Mouse (Mus musculus) embryo, embryonic 9.5 days (tissue): ENCODE data around the gene Lrrc32.

Experiments used
- DNase-seq: peaks from one replicate; pipeline ENCODE4 v3.0.0-alpha.2; 2017; ENCODE audit errors: extremely low spot score

Gene Lrrc32

DNA sequence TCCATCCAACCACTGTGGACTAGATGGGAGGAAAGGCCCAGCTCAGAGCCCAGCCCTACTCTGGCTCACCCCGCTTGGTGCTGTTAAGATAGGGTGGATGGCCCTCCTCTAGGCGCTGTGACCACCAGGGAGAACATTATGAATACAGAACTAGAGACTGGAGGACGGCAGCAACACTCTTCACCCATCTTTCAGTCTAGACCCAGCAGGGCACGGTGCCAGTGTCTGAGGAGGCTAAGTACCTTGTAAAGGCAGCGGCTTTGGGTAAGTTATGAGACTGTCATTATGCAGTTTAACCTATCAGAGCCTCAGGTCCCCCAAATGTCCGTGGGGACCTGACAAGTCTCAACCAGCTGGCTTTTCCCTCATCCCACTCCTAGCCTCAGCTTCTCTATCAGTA lies at the start of gene Lrrc32:
Gene Lrrc32 (plus strand): TSS at position 153 of the 400 bp plus-strand sequence.
- DNase-seq, result no peak

DNA sequence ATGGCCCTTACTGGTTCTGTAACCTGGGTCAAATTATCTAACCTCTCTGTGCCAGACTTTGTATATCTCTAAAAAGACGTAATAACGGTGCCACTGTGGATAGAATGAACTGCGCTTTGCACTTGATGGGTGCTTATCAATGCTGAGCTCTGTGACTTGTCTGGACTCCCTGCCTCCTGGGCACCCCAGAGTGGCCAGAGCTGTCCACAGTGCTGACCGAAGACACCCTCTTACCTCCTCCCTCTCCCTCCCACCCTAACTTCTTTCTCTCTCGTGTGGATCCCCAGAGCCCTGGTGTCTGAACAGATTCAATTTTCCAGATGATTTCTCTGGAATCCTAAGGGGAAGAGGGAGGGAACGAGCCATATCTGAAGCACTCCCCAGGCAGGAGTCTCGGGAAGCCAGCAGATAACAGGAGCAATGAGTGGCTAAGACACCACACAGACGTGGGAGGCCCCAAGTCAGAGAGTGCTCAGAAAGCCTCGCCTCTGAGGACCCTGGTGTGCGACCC lies 49.1 kb upstream of the Lrrc32 start, which contains the start of gene Gucy2d:
Gene Gucy2d (plus strand): TSS at position 461 of the 511 bp plus-strand sequence.
- no peak for DNase-seq

DNA sequence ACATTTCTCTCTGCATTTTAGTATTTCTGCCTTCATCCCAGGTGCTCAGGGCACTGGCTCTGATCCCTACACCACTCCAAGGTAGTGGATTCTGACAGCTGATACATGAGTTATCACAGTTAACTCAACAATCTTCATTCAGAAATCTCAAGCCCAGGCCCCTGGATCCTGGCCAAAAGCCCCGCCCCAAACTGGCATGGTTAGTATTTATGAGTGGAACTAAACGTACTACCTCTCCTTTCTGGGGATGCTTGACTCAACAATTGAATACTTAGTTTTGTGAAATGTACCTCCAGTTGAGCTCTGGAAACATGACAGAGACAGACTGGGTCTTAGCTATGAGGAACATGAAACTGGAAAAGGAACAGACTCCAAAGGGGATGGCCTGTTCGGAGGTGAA lies 42.2 kb upstream of the Lrrc32 start:
- DNase-seq, result no peak

DNA sequence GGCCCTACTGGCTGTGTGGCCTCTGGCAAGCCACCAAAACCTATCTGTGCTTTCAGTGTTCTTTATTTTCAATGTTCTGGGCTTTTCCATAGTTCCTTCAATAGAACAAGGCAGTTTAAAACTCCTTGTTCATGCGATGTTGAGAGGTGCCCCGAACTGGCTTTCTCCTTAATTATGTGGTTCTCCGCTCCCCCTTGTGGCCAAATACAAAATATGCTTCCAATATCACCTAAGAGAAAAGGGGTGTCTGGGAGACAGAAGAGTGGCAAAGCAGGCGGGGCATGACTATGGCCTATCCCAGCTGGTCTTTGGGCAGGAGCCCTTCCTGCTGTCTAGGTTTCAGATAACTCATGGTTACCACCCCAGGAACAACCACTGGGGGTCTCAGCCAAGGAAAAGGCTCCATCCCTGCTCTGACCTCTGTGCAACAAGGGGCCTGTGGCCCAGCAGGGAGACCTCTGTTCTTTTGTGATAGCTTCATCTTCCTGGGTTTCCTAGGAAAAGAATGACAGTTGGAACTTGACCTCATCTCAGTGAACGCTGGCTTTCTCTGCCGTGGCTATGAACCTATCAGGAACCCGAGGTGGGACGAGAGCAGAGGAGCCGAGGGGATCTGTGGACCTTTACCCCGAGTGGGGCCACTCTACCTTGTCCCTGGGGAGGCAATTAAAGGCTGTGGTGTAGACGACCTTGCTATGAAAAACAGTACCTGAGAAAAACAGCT lies 41.3 kb upstream of the Lrrc32 start:
- peak; percentile 28 for DNase-seq

DNA sequence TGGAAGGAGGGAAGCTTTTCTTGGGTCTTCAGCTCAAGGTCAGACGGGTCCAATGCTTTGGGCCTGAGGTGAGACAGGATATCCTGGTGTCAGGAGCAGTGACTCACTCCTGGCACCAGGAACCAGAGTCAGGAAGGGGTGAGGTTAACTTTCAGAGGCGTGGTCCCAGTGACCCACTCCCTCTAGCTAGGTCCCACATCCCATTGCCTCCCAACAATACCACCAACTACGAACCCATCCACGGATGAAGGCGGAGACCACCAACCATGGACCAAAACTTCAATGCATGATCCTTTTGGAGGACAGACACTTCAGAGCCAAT lies 40.8 kb upstream of the Lrrc32 start:
- no peak for DNase-seq

DNA sequence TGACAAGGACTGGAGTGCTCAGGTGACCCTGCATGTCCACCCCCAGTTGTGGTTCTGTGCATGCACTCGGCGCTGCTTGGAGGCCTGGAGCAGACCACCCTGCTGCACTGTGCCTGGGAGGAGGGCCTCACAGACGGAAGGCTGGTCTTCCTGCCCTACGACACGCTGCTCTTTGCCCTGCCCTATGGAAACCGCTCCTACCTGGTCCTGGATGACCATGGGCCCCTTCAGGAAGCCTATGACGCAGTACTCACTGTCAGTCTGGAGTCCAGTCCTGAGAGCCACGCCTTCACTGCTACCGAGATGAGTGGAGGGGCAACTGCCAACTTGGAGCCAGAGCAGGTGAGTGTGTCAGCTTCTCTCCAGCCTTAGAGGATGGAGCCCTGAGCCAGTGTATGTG lies 39.4 kb upstream of the Lrrc32 start:
- no peak for DNase-seq

DNA sequence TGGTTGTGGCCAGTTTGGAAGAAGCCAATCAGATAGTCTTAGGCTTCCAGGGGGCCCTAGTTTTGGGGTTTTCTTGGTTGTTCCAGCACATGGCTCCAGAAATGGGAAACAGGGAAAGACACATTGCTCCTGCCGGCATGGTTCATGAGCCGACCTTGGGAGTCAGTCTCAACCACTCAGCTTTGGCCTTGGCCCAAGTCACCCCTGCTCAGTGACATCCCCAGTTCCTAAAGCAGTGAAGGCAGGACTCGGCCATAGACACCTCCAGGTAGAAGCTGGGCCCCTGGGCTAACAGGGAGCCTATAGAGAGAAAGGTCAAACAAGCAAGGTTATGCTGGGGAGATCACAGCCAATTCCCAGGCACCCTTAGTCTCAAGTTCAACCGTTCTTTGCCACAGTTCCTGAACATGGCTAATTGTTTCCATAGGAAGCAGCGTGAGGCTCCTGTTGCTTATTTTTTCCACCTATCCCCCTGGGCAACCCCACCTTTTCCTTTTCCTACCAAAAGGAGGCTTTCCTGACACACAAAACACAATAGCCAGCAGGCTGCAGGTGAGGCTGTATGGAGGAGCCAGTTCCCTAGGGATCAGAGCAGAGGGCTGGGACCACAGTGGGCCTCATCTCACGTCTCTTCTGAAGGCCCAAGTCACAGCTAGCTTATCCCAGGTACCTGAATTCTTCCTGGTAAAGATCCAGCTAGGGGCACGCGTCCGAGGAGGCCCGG lies 34.5 kb upstream of the Lrrc32 start:
- no peak for DNase-seq

DNA sequence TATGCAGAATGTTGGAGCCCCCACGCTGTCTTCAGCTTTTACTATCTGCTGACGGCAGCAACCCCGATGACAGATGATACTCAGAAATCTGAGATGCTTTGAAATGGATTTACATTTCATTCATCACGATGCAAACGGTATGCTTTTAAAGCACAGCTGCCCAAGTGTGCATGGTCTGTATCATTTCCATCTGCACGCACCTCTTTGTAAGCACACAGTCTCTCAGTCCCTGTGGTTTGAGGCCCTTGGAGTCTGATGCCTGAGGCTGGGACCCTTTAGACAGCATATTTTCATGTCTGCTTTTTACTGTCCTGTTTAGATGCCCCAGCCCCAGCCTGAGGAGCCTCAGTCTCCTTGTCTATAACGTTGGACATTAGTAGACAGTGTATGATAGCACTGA lies 28.8 kb upstream of the Lrrc32 start:
- no peak for DNase-seq

DNA sequence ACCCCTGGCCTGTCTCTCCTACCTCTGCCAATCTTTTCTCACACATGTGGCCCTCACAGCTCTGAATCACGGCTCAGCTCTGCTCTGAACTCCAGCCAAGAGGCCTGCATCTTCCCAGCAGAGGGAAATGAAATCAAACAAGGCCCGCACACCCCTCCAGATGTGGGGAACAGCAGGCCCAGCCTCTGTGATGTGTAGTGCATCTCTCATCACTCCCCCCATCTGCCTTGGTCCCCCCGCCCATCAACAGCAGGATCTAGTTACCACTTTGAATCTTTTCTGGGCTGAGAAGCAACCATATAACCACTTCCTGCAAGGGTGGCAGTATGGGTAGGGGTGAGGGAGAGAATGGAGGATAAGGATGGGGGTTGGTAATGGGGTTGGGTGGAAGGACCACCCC lies 20.0 kb upstream of the Lrrc32 start:
- no peak for DNase-seq

DNA sequence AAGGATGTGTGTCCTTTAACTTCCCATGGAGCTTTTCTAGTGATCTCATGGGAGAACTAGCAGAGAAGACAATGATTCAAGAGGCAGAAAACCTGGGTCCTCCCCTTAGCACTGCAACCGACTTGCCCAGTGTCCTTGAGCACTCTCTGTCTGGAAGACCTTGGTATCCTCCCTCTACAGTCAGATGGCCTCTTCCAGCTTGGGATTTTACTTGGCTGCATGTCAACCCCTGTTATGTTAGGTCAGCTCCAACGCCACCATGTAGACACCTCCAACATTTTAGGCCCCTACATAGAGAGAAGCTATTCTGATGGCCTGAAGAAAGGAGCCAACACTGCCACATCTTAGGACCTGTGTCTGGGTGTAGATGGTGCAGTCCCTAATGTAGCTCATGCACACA lies 16.6 kb upstream of the Lrrc32 start:
- DNase-seq, result no peak

DNA sequence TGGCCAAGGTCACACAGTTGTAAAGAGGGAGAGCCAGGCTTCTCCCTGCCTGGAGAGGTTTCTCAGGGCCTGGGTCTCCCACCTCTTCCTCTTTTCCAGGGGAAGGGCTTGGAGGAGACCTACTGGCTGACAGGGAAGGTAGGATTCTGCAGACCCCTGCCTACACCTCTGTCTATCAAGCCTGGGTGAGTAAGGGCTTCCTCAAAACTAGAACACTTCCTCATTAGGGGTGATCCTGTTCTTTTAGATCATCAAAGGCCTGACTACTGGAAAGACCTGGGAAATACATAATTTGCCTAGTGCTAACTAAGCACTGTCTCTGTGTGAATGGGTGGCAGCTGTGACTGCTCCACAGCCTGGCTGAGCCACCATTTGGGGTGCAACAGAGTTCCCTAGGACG lies 14.5 kb upstream of the Lrrc32 start:
- DNase-seq, result no peak

DNA sequence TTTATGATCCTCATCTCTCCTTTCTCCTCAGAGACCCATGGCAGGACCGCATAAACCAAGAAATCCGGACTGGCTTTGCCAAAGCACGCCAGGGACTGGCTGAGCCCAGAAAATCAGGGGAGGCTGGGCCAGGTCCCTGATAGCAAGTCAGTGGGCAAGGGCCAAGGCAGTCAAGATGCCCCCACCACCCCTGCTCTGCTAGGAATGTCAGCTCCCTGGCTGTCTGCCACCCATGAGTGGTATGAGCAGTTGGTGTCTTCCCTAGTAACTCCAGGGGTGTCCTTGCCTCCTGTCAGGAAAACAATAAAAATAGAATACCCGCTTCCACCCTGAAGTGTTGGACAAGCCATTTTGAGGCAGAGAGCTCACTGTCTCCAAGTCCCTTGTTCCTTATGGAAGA lies 11.9 kb upstream of the Lrrc32 start:
- DNase-seq, result no peak

DNA sequence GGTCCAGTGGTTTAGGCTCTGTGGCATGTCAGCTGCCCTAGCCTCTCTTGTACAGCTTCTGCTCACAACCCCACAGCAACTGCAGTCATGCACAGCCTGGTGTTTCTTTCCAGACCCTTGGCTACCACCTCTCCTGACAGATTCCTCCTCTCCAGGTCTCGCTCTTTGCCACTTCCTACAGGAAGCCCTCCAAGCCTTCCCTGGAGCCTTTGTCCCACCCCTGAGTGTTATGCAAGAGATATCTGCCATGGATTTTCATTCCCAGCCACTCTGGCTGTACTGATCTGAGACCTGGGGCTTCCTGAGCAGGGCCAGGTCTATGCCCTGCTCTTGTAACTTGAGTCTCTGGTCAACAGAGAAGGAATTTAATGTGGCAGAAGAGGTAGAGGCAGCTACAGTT lies 8.6 kb upstream of the Lrrc32 start:
- DNase-seq, result no peak

DNA sequence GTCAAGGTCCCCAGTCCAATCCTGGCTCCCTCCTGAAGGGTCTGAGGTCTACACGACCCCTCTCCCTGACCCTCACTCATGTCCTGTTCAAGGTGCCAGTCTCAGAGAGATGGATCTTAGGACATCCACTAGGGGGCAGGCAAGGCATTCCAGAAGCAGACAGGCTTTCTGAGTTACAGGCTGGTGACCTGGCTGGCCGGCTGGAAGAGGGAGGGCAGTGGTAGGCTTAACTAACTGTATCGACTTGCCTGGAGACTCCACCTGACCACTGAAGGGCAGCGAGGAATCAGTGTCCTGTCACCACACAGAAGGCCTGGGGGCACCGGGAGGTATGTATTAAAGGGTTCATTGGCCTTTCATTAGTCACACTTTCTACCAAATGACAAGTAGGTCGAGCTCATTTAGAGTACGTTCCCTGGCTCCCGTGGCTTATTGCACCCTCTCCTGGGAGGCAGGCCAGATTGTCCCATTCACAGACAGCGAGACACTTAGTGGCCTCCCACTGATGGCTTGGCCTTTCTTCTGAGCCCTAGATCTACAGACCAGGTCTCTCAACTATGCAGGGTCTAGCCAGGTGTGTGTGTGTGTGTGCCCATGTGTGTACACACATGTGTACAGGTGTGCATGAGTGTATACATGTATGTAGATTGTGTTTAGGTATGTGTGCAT lies 7.9 kb upstream of the Lrrc32 start:
- DNase-seq, result peak; percentile 84

DNA sequence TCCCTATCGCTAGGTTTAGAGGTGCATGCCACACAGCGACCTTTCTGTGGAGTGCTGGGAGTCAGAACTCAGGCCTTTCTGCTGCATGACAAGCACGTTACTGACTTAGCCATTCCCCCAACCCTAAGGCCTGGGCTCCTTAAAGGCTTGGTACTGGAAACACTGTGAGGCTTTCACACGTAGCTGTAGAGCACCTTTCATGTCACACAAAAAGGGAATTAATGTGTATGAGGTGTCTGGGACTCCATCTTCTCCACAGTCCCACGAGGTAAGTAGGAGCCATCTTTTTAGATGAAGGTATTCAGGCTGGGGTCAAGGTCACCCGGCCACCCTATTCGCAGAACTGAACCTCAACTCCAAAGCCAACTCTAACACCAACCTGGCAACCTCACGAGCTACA lies 7.2 kb upstream of the Lrrc32 start:
- DNase-seq, result no peak

DNA sequence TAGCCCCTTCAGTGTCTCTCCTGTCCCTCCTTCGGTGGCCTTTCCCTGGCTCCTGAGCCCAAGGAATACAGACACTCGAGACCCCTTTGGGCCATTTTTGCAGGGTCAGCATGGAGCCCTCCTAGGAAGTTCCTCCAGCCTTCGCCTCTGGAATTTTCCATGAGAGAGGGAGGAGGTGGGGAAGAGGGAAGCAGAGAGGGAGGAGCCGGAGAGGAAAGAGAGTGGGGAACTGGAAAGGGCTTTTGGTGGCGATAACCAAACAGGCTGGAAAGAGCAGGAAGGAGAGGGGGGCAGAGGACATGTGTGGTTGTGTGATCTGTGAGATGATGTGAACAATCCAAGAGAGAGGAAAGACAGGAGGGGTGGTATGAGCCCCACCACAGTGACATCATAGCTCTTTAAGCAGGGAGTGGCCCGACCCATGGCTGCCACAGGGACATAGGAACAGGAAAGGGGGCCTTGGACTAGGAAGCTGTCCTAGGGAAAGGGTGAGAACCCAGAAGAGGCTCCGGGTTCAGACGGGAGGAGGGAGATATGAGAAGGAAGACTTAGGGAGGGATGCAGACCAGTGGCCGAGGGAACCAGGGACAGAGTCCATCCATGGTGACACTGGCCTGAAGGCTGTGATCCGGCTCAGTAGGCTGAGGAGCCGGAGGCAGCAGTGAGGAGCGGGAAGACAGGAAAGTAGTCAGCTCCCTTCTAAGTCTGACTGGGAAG lies 6.4 kb upstream of the Lrrc32 start:
- no peak for DNase-seq

DNA sequence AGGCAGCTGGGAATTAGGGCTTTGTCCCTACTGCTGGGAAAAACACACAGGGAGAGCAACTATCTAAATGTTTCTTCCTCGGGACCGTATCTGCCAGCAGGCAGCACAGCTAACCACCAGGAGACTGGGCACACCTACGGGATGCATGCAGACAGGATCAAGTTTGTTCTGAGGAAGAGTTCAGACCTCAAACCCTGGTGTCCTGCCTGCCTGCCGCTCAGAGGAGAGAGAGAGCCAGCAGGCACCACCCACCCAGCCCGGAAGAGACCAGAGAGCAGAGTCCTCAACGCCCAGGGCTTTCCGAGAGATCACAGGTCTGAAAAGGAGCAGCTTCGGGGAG lies 5.8 kb upstream of the Lrrc32 start:
- DNase-seq, result no peak

DNA sequence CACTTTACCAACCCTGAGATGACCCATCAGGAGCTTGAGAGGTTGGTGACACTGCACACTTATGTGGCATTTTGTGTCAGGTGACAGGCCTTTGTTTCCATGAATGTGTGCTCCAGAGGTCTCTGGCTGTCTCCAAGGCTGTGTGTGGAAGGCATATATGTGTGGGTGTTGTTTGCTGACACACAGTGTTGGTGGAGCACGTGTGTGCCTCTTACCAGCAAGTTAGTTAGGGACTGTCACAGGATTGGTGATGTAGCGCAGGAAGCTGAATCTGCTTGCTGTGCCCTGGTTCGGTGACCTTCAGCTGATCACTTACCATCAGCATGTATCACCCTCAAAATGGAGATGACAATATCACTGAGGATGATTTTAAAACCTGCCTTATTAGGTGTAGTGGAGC lies 4.2 kb upstream of the Lrrc32 start:
- no peak for DNase-seq

DNA sequence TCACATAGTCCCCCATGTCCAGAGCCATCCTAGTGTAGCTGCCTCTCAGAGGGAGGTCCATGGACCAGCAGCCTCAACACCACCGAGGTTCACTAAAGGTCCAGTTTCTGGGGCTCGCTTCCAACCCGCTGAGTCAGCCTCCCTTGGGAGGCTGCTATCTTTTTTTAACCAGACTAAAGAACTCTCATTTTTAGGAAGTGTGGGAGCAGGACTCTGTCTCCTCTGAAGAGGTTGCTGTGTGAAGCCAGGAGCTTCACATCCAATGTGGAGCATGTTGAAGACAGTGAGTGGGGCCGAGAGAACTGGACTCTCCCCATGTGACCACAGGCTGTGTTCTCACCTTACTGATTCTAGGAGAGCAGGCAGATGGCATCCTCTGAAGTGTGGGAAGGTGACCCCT lies 3.6 kb upstream of the Lrrc32 start:
- no peak for DNase-seq

DNA sequence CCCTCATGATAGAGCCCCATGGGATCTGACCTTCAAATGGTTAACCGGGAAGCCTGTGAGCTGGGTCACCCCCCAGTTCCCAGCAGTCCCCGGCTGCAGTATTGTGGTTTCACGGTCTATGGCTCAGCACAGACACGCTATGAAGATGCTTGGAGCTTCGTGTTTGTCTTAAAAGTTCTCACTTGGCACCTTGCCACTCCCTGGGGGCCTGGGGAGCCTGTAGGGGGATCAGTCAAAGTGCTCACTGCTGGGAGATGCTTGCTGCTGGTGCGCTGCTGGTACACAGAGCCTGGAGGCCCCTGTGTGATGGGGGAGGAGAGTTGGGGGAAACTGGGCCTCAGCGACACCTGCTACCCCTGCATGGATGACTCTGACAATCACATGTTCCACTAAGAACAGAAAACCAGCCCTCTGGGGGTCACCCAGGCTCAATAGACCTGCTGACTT lies 2.6 kb upstream of the Lrrc32 start:
- no peak for DNase-seq

DNA sequence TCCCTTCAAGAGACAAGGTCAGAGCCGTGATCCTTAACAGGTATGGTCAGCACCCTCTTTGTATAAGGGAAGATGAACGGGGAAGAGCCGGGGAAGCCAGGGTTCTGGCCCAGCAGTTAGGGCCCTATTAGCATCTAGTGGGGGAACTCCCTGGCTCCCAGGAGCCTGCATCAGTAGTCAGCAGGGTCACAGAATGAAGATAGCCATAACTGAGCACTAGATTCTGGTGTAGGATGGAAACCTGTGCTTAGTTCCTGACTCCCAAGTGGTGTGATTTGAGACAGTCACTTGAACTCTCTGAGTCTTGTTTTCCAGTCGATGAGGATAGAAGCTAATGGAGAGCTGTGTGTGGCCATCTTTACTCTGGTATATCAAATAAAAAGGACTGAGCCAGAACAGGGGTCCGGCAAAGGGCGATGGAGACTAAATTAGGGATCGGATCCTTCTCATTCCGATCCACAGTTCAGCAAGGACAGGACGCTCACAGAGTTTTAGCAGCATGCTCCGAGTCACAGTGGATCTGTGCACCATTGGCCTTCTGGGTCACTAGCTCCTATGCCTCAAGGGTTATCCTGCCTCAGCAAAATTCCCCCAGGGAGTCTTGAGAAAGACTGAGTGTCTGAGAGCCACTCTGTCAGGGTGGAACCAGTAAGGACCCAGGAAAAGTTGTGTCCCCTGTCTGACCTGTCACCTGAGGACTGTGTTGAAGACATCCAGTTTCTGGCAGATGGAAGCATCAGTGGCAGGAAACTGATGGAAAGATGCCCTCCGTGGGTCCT lies 1.7 kb upstream of the Lrrc32 start:
- no peak for DNase-seq
